ENCODE assay signal across 8 mouse cellular contexts in genomic region chr12:80013904-80014597, GRCm38 (mm10).
A peak's percentile ranks its signal among the peaks of the same experiment; 100 is the strongest.
DNase-seq lines count a peak whose midpoint lies in the region; ATAC-seq lines count a peak whose summit lies in the region.

No protein-coding gene starts in this region.

- no peaks in the 10 kb centered on the region for H3K27me3 ChIP-seq in forebrain, embryonic 11.5 days (ENCODE audit: control insufficient read depth, insufficient read depth, low read length)
- H3K27me3 ChIP-seq in hindbrain, embryonic 11.5 days (ENCODE audit: control insufficient read depth, insufficient read depth, low read length) = no peaks in the 10 kb centered on the region
- H3K27me3 ChIP-seq in lung, embryonic 16.5 days (ENCODE audit: control insufficient read depth, insufficient read depth, low read depth, low read length) = no peaks in the 10 kb centered on the region
- H3K27me3 ChIP-seq in neural tube, embryonic 15.5 days (replicated peaks) = no peaks in the 10 kb centered on the region

- WGBS in forebrain, embryonic 11.5 days = 44% methylated on average over 14 of the region's 14 CpGs
- 20% methylated on average over 14 of the region's 14 CpGs for WGBS in hindbrain, embryonic 11.5 days
- 23% methylated on average over 14 of the region's 14 CpGs for WGBS in lung, embryonic 16.5 days
- WGBS in neural tube, embryonic 15.5 days = 22% methylated on average over 14 of the region's 14 CpGs

- ATAC-seq in forebrain, embryonic 11.5 days (replicated peaks; ENCODE audit: low FRiP score) = no peak
- peak; percentile 71 for ATAC-seq in hindbrain, embryonic 11.5 days (ENCODE audit: low FRiP score)
- peak; percentile 43 for ATAC-seq in lung, embryonic 16.5 days (ENCODE audit: low read depth)
- ATAC-seq in neural tube, embryonic 15.5 days (ENCODE audit: low FRiP score) = no peak

- 0 out of 2 replicates have a peak overlapping the region, but pooled peaks have one; percentile 2 for H3K9ac ChIP-seq in forebrain, embryonic 11.5 days (ENCODE audit: low read length)
- H3K9ac ChIP-seq in hindbrain, embryonic 11.5 days (ENCODE audit: low read depth, low read length) = no peak overlapping the region
- H3K9ac ChIP-seq in lung, embryonic 16.5 days (ENCODE audit: low read length) = peak overlapping the region; percentile 40
- peak overlapping the region; percentile 29; the same call in 1 of the 2 replicates for H3K9ac ChIP-seq in neural tube, embryonic 15.5 days (replicated peaks)

- H3K4me3 ChIP-seq in forebrain, embryonic 11.5 days (ENCODE audit: low read depth, low read length) = no peak overlapping the region
- no peak overlapping the region for H3K4me3 ChIP-seq in hindbrain, embryonic 11.5 days (ENCODE audit: low read depth, low read length)
- 0 out of 2 replicates have a peak overlapping the region, but pooled peaks have one; percentile 3 for H3K4me3 ChIP-seq in lung, embryonic 16.5 days (ENCODE audit: low read length)
- H3K4me3 ChIP-seq in neural tube, embryonic 15.5 days (replicated peaks) = peak overlapping the region; percentile 10; the same call in 1 of the 2 replicates

- H3K9me3 ChIP-seq in forebrain, embryonic 11.5 days (ENCODE audit: control insufficient read depth, low read length) = no peaks in the 10 kb centered on the region
- no peaks in the 10 kb centered on the region for H3K9me3 ChIP-seq in hindbrain, embryonic 11.5 days (ENCODE audit: control insufficient read depth, low read length)
- no peaks in the 10 kb centered on the region for H3K9me3 ChIP-seq in lung, embryonic 16.5 days (ENCODE audit: control insufficient read depth, low read length)
- H3K9me3 ChIP-seq in neural tube, embryonic 15.5 days (replicated peaks) = no peaks in the 10 kb centered on the region

- H3K27ac ChIP-seq in forebrain, embryonic 11.5 days (ENCODE audit: low read depth, low read length) = no peak overlapping the region
- 0 out of 2 replicates have a peak overlapping the region, but pooled peaks have one; percentile 39 for H3K27ac ChIP-seq in hindbrain, embryonic 11.5 days (ENCODE audit: low read depth, low read length)
- H3K27ac ChIP-seq in lung, embryonic 16.5 days (ENCODE audit: low read length) = peak overlapping the region; percentile 95
- peak overlapping the region; percentile 72 for H3K27ac ChIP-seq in neural tube, embryonic 15.5 days (replicated peaks)

- H3K4me1 ChIP-seq in forebrain, embryonic 11.5 days (replicated peaks; ENCODE audit: control insufficient read depth, insufficient read depth, low read length) = peaks cover 11% of the 10 kb centered on the region; the same call in 1 of the 2 replicates
- 0 out of 2 replicates have a peak, but pooled peaks cover 2% of the 10 kb centered on the region for H3K4me1 ChIP-seq in hindbrain, embryonic 11.5 days (replicated peaks; ENCODE audit: control insufficient read depth, insufficient read depth, low read length)
- H3K4me1 ChIP-seq in lung, embryonic 16.5 days (replicated peaks; ENCODE audit: control insufficient read depth, insufficient read depth, low read length) = peaks cover 47% of the 10 kb centered on the region
- H3K4me1 ChIP-seq in neural tube, embryonic 15.5 days = peaks cover 16% of the 10 kb centered on the region

- H3K4me2 ChIP-seq in forebrain, embryonic 11.5 days (ENCODE audit: low read depth, low read length, severe bottlenecking) = no peak overlapping the region
- H3K4me2 ChIP-seq in hindbrain, embryonic 11.5 days (replicated peaks; ENCODE audit: low read depth, low read length) = 0 out of 2 replicates have a peak overlapping the region, but pooled peaks have one; percentile 11
- H3K4me2 ChIP-seq in lung, embryonic 16.5 days (ENCODE audit: low read depth, low read length) = peak overlapping the region; percentile 43
- peak overlapping the region; percentile 54 for H3K4me2 ChIP-seq in neural tube, embryonic 15.5 days

- no peaks in the 10 kb centered on the region for H3K36me3 ChIP-seq in forebrain, embryonic 11.5 days (ENCODE audit: control insufficient read depth, insufficient read depth, low read length)
- no peaks in the 10 kb centered on the region for H3K36me3 ChIP-seq in hindbrain, embryonic 11.5 days (ENCODE audit: control insufficient read depth, insufficient read depth, low read length)
- no peaks in the 10 kb centered on the region for H3K36me3 ChIP-seq in lung, embryonic 16.5 days (ENCODE audit: control insufficient read depth, insufficient read depth, low read length)
- no peaks in the 10 kb centered on the region for H3K36me3 ChIP-seq in neural tube, embryonic 15.5 days

- peak; percentile 69 to 70 for DNase-seq in B cell, adult 2 months
- peak; percentile 72 for DNase-seq in ZHBTc4 (ENCODE audit: low read depth, low spot score)
- no peak for DNase-seq in forebrain, embryonic 11.5 days (ENCODE audit: low spot score)
- DNase-seq in hindbrain, embryonic 11.5 days (ENCODE audit: low spot score) = peak; percentile 51
- peak; percentile 36 to 46 for DNase-seq in layer of hippocampus, adult 8-10 months (ENCODE audit: low spot score in 2 of 2)
- no peak for DNase-seq in cerebellum, adult 9-11 months

Comparison
In these comparisons a context has a peak if more than half of its experiments do, and no peak if none do; other contexts are left out.
1. DNase-seq: peak in B cell, adult 2 months (2 of 2), ZHBTc4 (single experiment), hindbrain, embryonic 11.5 days (single experiment) and layer of hippocampus, adult 8-10 months (2 of 2); none in forebrain, embryonic 11.5 days (single experiment) and cerebellum, adult 9-11 months (single experiment).
2. ATAC-seq: peak in hindbrain, embryonic 11.5 days (single experiment) and lung, embryonic 16.5 days (single experiment); none in forebrain, embryonic 11.5 days (single experiment) and neural tube, embryonic 15.5 days (single experiment).
3. H3K4me3 ChIP-seq: peak in lung, embryonic 16.5 days (single experiment) and neural tube, embryonic 15.5 days (single experiment); none in forebrain, embryonic 11.5 days (single experiment) and hindbrain, embryonic 11.5 days (single experiment).